Comparison of ENCODE assay signal across 31 mouse cellular contexts in genomic region chr17:44101961-44102360, GRCm38 (mm10).
"Had no signal": no experiment of that assay in that cellular context is flagged by ENCODE, and none has a peak within 500 bp of the region (broad histone marks: within the 10 kb centered on the region; RNA-seq: fewer than 3 reads in every experiment).

No protein-coding gene starts in this region.

- ATAC-seq: liver, embryonic 12.5 days; liver, postnatal 0 days; lung, postnatal 0 days; midbrain, embryonic 13.5 days; midbrain, embryonic 15.5 days; midbrain, embryonic 16.5 days had no signal

- DNase-seq: left cerebral cortex, postnatal 4 days; liver; liver, embryonic 13.5 days; liver, postnatal 0 days; lung, adult 18-20 months; lung, adult 2 months; lung, embryonic 14.5 days; lung, postnatal 10 days; lung, postnatal 14 days; lung, postnatal 36 days; lung, postnatal 4 days had no signal

- H3K27ac ChIP-seq: left cerebral cortex, adult 2 months; limb, embryonic 10.5 days; limb, embryonic 12.5 days; limb, embryonic 13.5 days; limb, embryonic 15.5 days; liver, embryonic 12.5 days; liver, embryonic 13.5 days; liver, embryonic 14.5 days; liver, embryonic 15.5 days; lung, embryonic 15.5 days; macrophage; midbrain, embryonic 10.5 days; midbrain, embryonic 12.5 days; midbrain, embryonic 13.5 days; midbrain, embryonic 15.5 days; neural tube, embryonic 12.5 days had no signal

- H3K27me3 ChIP-seq: limb, embryonic 15.5 days; liver, embryonic 12.5 days; liver, embryonic 13.5 days; liver, embryonic 15.5 days; lung, embryonic 15.5 days; megakaryocyte, embryonic 14.5 days; neural tube, embryonic 12.5 days had no signal

- H3K4me2 ChIP-seq: limb, embryonic 12.5 days; limb, embryonic 13.5 days; limb, embryonic 15.5 days; liver, embryonic 11.5 days; liver, embryonic 12.5 days; liver, embryonic 13.5 days; lung, embryonic 14.5 days; lung, embryonic 15.5 days; midbrain, embryonic 12.5 days; midbrain, embryonic 13.5 days; midbrain, embryonic 15.5 days; neural tube, embryonic 12.5 days had no signal

- H3K9me3 ChIP-seq: limb, embryonic 10.5 days; limb, embryonic 12.5 days; limb, embryonic 13.5 days; limb, embryonic 15.5 days; liver, embryonic 12.5 days; liver, embryonic 13.5 days; liver, embryonic 15.5 days; lung, embryonic 15.5 days; megakaryocyte, embryonic 14.5 days; midbrain, embryonic 10.5 days; midbrain, embryonic 12.5 days; midbrain, embryonic 13.5 days; midbrain, embryonic 15.5 days; neural tube, embryonic 12.5 days had no signal

- H3K9ac ChIP-seq: limb, embryonic 12.5 days; limb, embryonic 13.5 days; limb, embryonic 15.5 days; liver, embryonic 12.5 days; liver, embryonic 13.5 days; liver, embryonic 14.5 days; liver, embryonic 15.5 days; liver, postnatal 0 days; lung, embryonic 14.5 days; lung, embryonic 15.5 days; midbrain, embryonic 12.5 days; midbrain, embryonic 13.5 days; midbrain, embryonic 15.5 days; neural tube, embryonic 12.5 days had no signal

- H3K4me3 ChIP-seq: left cerebral cortex, adult 2 months; limb, embryonic 10.5 days; limb, embryonic 12.5 days; limb, embryonic 13.5 days; limb, embryonic 15.5 days; liver, embryonic 12.5 days; liver, embryonic 13.5 days; liver, embryonic 15.5 days; lung, embryonic 15.5 days; megakaryocyte, embryonic 14.5 days; midbrain, embryonic 10.5 days; midbrain, embryonic 12.5 days; midbrain, embryonic 13.5 days; midbrain, embryonic 15.5 days; myocyte; neural tube, embryonic 12.5 days had no signal

- H3K36me3 ChIP-seq: limb, embryonic 10.5 days; limb, embryonic 12.5 days; limb, embryonic 13.5 days; limb, embryonic 15.5 days; lung, embryonic 15.5 days; midbrain, embryonic 10.5 days; midbrain, embryonic 12.5 days; midbrain, embryonic 13.5 days; midbrain, embryonic 15.5 days; neural tube, embryonic 12.5 days had no signal
